Mouse (Mus musculus) CD4-positive naive resting alpha-beta T cell, adult 57 days (primary cell): Measurements from ENCODE around the gene Fam207a. TPM values are rescaled to one million over a fixed set of nuclear protein-coding genes. Genes with fewer than 3 reads are reported as not detected.

ENCODE experiments used
- total RNA-seq: library from RNA; stranded (reverse); gene quantifications from one replicate; pipeline ENCODE4 v1.2.4, GENCODE M21; 2023

Fam207a gene
- 23.2 TPM for total RNA-seq

DNA sequence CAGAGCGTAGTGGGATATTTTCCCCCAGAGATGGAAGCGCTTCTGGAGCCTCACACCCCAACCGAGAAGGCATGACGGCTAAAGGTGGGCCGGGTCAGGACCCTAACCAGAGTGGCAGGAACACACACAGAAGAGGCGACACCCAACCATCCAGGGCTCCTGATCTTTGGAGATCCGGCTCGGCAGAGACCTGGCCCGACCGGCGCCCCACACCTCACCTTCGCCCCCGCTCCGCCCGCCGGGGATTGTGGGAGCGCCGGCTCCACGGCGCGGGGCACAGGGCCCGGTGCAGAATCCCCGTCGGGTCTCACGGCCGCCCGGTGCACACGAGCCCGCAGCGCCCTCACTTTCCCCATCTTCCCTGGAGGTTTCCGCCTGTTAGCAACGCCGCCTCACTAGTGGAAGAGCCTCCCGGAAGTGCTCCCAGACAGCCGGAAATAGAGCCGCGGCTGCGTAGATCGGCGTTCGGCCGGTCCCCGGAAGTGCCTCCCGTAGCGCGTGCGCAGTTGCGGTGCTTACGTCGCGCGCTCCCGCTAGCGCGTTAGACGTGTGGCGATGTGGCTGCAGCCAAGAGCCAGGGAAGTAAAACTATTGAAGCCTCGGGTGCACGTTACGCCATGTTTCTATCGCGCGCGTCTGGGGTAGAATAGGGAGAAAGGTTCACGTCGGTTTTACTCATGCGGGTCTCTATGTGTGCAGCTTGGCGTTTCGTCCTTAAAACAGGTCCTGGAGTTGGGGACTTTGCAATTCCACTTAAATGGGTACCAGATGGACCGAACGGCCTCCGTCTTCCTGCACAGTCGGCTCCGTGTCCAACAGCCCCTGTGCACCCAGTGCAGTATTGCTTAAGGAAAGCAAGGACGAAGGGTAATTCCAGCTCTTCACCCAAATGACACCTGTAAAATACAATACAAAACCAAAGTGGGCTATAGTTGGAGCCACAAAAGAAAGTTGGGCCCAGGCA, at the start of gene Fam207a:
Fam207a (minus strand) TSS at position 401 of the 964 bp plus-strand sequence.

DNA sequence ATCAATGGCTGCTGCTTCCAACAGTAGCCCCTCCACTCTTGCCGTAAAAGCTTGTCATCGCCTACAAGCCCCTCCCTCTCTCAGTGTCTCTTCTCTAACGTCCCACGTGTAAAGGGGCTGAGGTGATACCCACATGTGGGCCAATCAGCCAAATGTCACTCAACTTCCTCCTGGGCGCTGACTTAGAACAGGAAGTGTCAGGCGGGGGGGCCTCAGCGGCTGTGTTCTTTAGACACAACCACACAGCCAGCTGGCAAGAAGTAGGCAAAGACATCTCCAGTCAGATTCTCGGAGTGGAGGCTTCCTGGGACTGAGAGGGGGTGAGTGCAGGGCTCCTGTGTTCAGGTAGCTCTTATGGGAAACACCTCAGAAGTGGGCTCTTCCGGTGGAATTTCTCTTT, 14.6 kb upstream of the Fam207a start, which contains the start of gene Itgb2:
Itgb2 (plus strand) TSS at position 113 of the 400 bp plus-strand sequence.

Other genes with a start within 250 kb of the Fam207a start
- 2.0 TPM for gene Adarb1, start 97.5 kb downstream of the Fam207a start, total RNA-seq
- gene Itgb2, start 14.5 kb upstream of the Fam207a start, total RNA-seq = 254 TPM
- gene Pttg1ip, start 65.9 kb upstream of the Fam207a start, total RNA-seq = 109 TPM
- gene Sumo3, start 90.3 kb upstream of the Fam207a start, total RNA-seq = 61.4 TPM
- gene Gm49325, start 90.4 kb upstream of the Fam207a start, total RNA-seq = not detected
- 36.8 TPM for gene Ube2g2, start 106.5 kb upstream of the Fam207a start, total RNA-seq
- 0.44 TPM for gene Tspear, start 170.8 kb upstream of the Fam207a start, total RNA-seq
- gene Gm19402, start 175.0 kb upstream of the Fam207a start, total RNA-seq = not detected
- not detected for gene Gm9508, start 181.4 kb upstream of the Fam207a start, total RNA-seq
- gene Gm10272, start 190.8 kb upstream of the Fam207a start, total RNA-seq = not detected
- gene Gm10024, start 195.7 kb upstream of the Fam207a start, total RNA-seq = not detected
- gene Gm10142, start 200.0 kb upstream of the Fam207a start, total RNA-seq = not detected
- not detected for gene Krtap12-1, start 204.8 kb upstream of the Fam207a start, total RNA-seq
- not detected for gene Gm10100, start 210.7 kb upstream of the Fam207a start, total RNA-seq
- not detected for gene Gm18596, start 226.9 kb upstream of the Fam207a start, total RNA-seq
- not detected for gene Gm9736, start 235.6 kb upstream of the Fam207a start, total RNA-seq
- gene Gm3233, start 243.9 kb upstream of the Fam207a start, total RNA-seq = not detected